Mouse (Mus musculus) hindlimb bud, embryonic 11.5 days (tissue): ENCODE data around the gene Tac4.

ENCODE experiments used
- DNase-seq: peaks from one replicate; pipeline ENCODE4 v3.0.0-alpha.2; 2012; ENCODE audit warnings: low read depth, low spot score; ENCODE audit errors: extremely low spot score

The Tac4 gene

GRCm38 (mm10) chr11:95261178-95261751 lies at the start of gene Tac4:
Gene Tac4, plus strand, starts transcription at chr11:95261529.
- DNase-seq = no peak

- no peak for DNase-seq
Measured at GRCm38 (mm10) chr11:95213607-95214006, 47.7 kb upstream of the Tac4 start.

GRCm38 (mm10) chr11:95214305-95214704 lies 47.0 kb upstream of the Tac4 start:
- no peak for DNase-seq

- DNase-seq = no peak
Measured at GRCm38 (mm10) chr11:95216193-95216592, 45.1 kb upstream of the Tac4 start.

GRCm38 (mm10) chr11:95219111-95219510 lies 42.2 kb upstream of the Tac4 start:
- no peak for DNase-seq

- no peak for DNase-seq
Measured at GRCm38 (mm10) chr11:95223473-95223872, 37.9 kb upstream of the Tac4 start.

- no peak for DNase-seq
Measured at GRCm38 (mm10) chr11:95224124-95224893, 37.0 kb upstream of the Tac4 start.

GRCm38 (mm10) chr11:95225448-95225847 lies 35.9 kb upstream of the Tac4 start:
- no peak for DNase-seq

- no peak for DNase-seq
Measured at GRCm38 (mm10) chr11:95227467-95227866, 33.9 kb upstream of the Tac4 start.

- no peak for DNase-seq
Measured at GRCm38 (mm10) chr11:95231688-95232328, 29.5 kb upstream of the Tac4 start.

GRCm38 (mm10) chr11:95232329-95232696 lies 29.0 kb upstream of the Tac4 start:
- DNase-seq = no peak

- no peak for DNase-seq
Measured at GRCm38 (mm10) chr11:95238477-95238876, 22.9 kb upstream of the Tac4 start.

GRCm38 (mm10) chr11:95242653-95243052 lies 18.7 kb upstream of the Tac4 start:
- no peak for DNase-seq

GRCm38 (mm10) chr11:95245456-95245855 lies 15.9 kb upstream of the Tac4 start:
- no peak for DNase-seq

GRCm38 (mm10) chr11:95247065-95247464 lies 14.3 kb upstream of the Tac4 start:
- DNase-seq = no peak

- no peak for DNase-seq
Measured at GRCm38 (mm10) chr11:95250110-95250509, 11.2 kb upstream of the Tac4 start.

GRCm38 (mm10) chr11:95251295-95251694 lies 10.0 kb upstream of the Tac4 start:
- DNase-seq = no peak

- DNase-seq = no peak
Measured at GRCm38 (mm10) chr11:95252104-95252503, 9.2 kb upstream of the Tac4 start.

GRCm38 (mm10) chr11:95254165-95254564 lies 7.2 kb upstream of the Tac4 start:
- no peak for DNase-seq

- no peak for DNase-seq
Measured at GRCm38 (mm10) chr11:95255747-95256146, 5.6 kb upstream of the Tac4 start.

GRCm38 (mm10) chr11:95257930-95258329 lies 3.4 kb upstream of the Tac4 start:
- no peak for DNase-seq

GRCm38 (mm10) chr11:95258490-95258889 lies 2.8 kb upstream of the Tac4 start:
- no peak for DNase-seq
